Mouse (Mus musculus) forebrain, embryonic 11.5 days (tissue): ENCODE measurements at regions not wholly inside any gene's neighbourhood (a gene's known extent, or its start where the extent isn't known, plus 50 kb on each side); places are given as distances from the start of the nearest gene placed in this dataset.

Experiments used
- ATAC-seq: fragments of 200-750 bp; cut with Nextera tagmentation; replicated peaks from 2 replicates; pipeline ENCODE4 v1.8.0; 2017; ENCODE audit warnings: moderate TSS enrichment; ENCODE audit not compliant: low FRiP score
- DNase-seq: peaks from one replicate; pipeline ENCODE4 v3.0.0-alpha.2; 2017; ENCODE audit warnings: low spot score
- H3K27ac ChIP-seq: fragments of 300-500 bp; sonication (generic); 2 replicates; pipeline ENCODE4 v1.5.1; 2014; ENCODE audit warnings: low read depth, low read length
- H3K27me3 ChIP-seq: fragments of 300-500 bp; sonication (generic); 2 replicates; pipeline ENCODE4 v1.6.1; 2014; ENCODE audit warnings: mild to moderate bottlenecking, low read length, mixed read lengths; ENCODE audit not compliant: control insufficient read depth, insufficient read depth
- H3K36me3 ChIP-seq: fragments of 300-500 bp; sonication (generic); 2 replicates; pipeline ENCODE4 v1.6.1; 2014; ENCODE audit warnings: mild to moderate bottlenecking, low read length, moderate library complexity, mixed read lengths; ENCODE audit not compliant: control insufficient read depth, insufficient read depth
- H3K4me1 ChIP-seq: fragments of 300-500 bp; sonication (generic); replicated peaks from 2 replicates; pipeline ENCODE4 v1.6.1; 2014; ENCODE audit warnings: low read length, mixed read lengths; ENCODE audit not compliant: control insufficient read depth, insufficient read depth
- H3K4me2 ChIP-seq: fragments of 300-500 bp; sonication (generic); 2 replicates; pipeline ENCODE4 v1.6.1; 2014; ENCODE audit warnings: low read depth, mild to moderate bottlenecking, low read length, moderate library complexity, mixed read lengths; ENCODE audit not compliant: severe bottlenecking
- H3K4me3 ChIP-seq: fragments of 300-500 bp; sonication (generic); 2 replicates; pipeline ENCODE4 v1.5.1; 2014; ENCODE audit warnings: low read depth, low read length
- H3K9ac ChIP-seq: fragments of 300-500 bp; sonication (generic); 2 replicates; pipeline ENCODE4 v1.6.1; 2014; ENCODE audit warnings: low read length
- H3K9me3 ChIP-seq: fragments of 300-500 bp; sonication (generic); 2 replicates; pipeline ENCODE4 v1.6.1; 2016; ENCODE audit warnings: low read length, mixed read lengths; ENCODE audit not compliant: control insufficient read depth
- WGBS: fragments of 180-500 bp; shearing (Covaris S2); extraction: QIAGEN DNeasy Blood & Tissue Kit; methylation state at CpG from one replicate; pipeline ENCODE4 v1.1.7; 2014; 5-methylcytosine and 5-hydroxymethylcytosine counted together

GRCm38 (mm10) chr1:57544684-57545083, 137.8 kb upstream of the Tyw5 start:
- Histone ChIP-seq H3K27ac (no peak overlapping the region), H3K4me1 (no peaks in the 10 kb centered on the region), H3K4me3 (no peak overlapping the region), H3K9me3 (no peaks in the 10 kb centered on the region), H3K9ac (no peak overlapping the region), H3K4me2 (no peak overlapping the region), H3K36me3 (no peaks in the 10 kb centered on the region), H3K27me3 (no peaks in the 10 kb centered on the region)
- WGBS = 78% methylated on average over 3 of the region's 3 CpGs
- no peak for ATAC-seq
- no peak for DNase-seq

- ATAC-seq (no peak), DNase-seq (no peak)
- no peak overlapping the region for H3K4me2 ChIP-seq
- no peak overlapping the region for H3K9ac ChIP-seq
- H3K4me1 ChIP-seq = no peaks in the 10 kb centered on the region
- 67% methylated on average over 14 of the region's 14 CpGs for WGBS
- H3K36me3 ChIP-seq = no peaks in the 10 kb centered on the region
- no peaks in the 10 kb centered on the region for H3K9me3 ChIP-seq
- no peak overlapping the region for H3K27ac ChIP-seq
- H3K4me3 ChIP-seq = no peak overlapping the region
- H3K27me3 ChIP-seq = no peaks in the 10 kb centered on the region
Measured at GRCm38 (mm10) chr1:57545792-57546685, 139.1 kb upstream of the Tyw5 start.

- no peaks in the 10 kb centered on the region for H3K36me3 ChIP-seq
- H3K9me3 ChIP-seq = no peaks in the 10 kb centered on the region
- no peak overlapping the region for H3K4me3 ChIP-seq
- H3K9ac ChIP-seq = no peak overlapping the region
- no peaks in the 10 kb centered on the region for H3K4me1 ChIP-seq
- DNase-seq = no peak
- no peak for ATAC-seq
- no peak overlapping the region for H3K4me2 ChIP-seq
- no peak overlapping the region for H3K27ac ChIP-seq
- WGBS = 92% methylated on average over 2 of the region's 2 CpGs
- H3K27me3 ChIP-seq = no peaks in the 10 kb centered on the region
Measured at GRCm38 (mm10) chr1:57561517-57561916, 154.6 kb upstream of the Tyw5 start.

GRCm38 (mm10) chr1:57564676-57565075, 157.8 kb upstream of the Tyw5 start:
- H3K36me3 ChIP-seq = no peaks in the 10 kb centered on the region
- no peak overlapping the region for H3K27ac ChIP-seq
- no peak overlapping the region for H3K9ac ChIP-seq
- no peaks in the 10 kb centered on the region for H3K9me3 ChIP-seq
- 73% methylated on average over 5 of the region's 5 CpGs for WGBS
- no peaks in the 10 kb centered on the region for H3K27me3 ChIP-seq
- DNase-seq (no peak), ATAC-seq (no peak)
- H3K4me3 ChIP-seq = no peak overlapping the region
- no peaks in the 10 kb centered on the region for H3K4me1 ChIP-seq
- H3K4me2 ChIP-seq = no peak overlapping the region

- 78% methylated on average over 5 of the region's 5 CpGs for WGBS
- no peak overlapping the region for H3K4me2 ChIP-seq
- no peak overlapping the region for H3K27ac ChIP-seq
- H3K27me3 ChIP-seq = no peaks in the 10 kb centered on the region
- no peak overlapping the region for H3K9ac ChIP-seq
- no peak overlapping the region for H3K4me3 ChIP-seq
- DNase-seq (no peak), ATAC-seq (no peak)
- no peaks in the 10 kb centered on the region; the same call in 1 of the 2 replicates for H3K9me3 ChIP-seq
- H3K4me1 ChIP-seq = no peaks in the 10 kb centered on the region
- no peaks in the 10 kb centered on the region for H3K36me3 ChIP-seq
Measured at GRCm38 (mm10) chr1:57572097-57572496, 165.2 kb upstream of the Tyw5 start.

GRCm38 (mm10) chr1:57573829-57574228, 166.9 kb upstream of the Tyw5 start:
- Histone ChIP-seq H3K36me3 (no peaks in the 10 kb centered on the region), H3K4me1 (no peaks in the 10 kb centered on the region), H3K4me2 (no peak overlapping the region), H3K4me3 (no peak overlapping the region), H3K9me3 (no peaks in the 10 kb centered on the region; the same call in 1 of the 2 replicates), H3K27me3 (no peaks in the 10 kb centered on the region), H3K27ac (no peak overlapping the region), H3K9ac (no peak overlapping the region)
- 70% methylated on average over 6 of the region's 6 CpGs for WGBS
- ATAC-seq (no peak), DNase-seq (no peak)

GRCm38 (mm10) chr1:57574530-57574929, 167.6 kb upstream of the Tyw5 start:
- H3K4me3 ChIP-seq = no peak overlapping the region
- no peak overlapping the region for H3K27ac ChIP-seq
- no peak overlapping the region for H3K4me2 ChIP-seq
- H3K27me3 ChIP-seq = no peaks in the 10 kb centered on the region
- no peaks in the 10 kb centered on the region; the same call in 1 of the 2 replicates for H3K9me3 ChIP-seq
- no peaks in the 10 kb centered on the region for H3K36me3 ChIP-seq
- no peak for DNase-seq
- ATAC-seq = no peak
- WGBS = 92% methylated on average over 6 of the region's 6 CpGs
- no peak overlapping the region for H3K9ac ChIP-seq
- H3K4me1 ChIP-seq = no peaks in the 10 kb centered on the region

GRCm38 (mm10) chr1:57576066-57576753, 169.3 kb upstream of the Tyw5 start:
- Histone ChIP-seq H3K36me3 (no peaks in the 10 kb centered on the region), H3K4me3 (no peak overlapping the region), H3K4me1 (no peaks in the 10 kb centered on the region), H3K27me3 (no peaks in the 10 kb centered on the region), H3K9ac (no peak overlapping the region), H3K27ac (no peak overlapping the region), H3K9me3 (no peaks in the 10 kb centered on the region; the same call in 1 of the 2 replicates), H3K4me2 (no peak overlapping the region)
- DNase-seq = no peak
- ATAC-seq = no peak
- WGBS = 92% methylated on average over 5 of the region's 5 CpGs
